ENCODE assay signal across 8 mouse cellular contexts in genomic region chr13:62558189-62559110, GRCm38 (mm10). TPM values are rescaled to one million over a fixed set of nuclear protein-coding genes. Genes with fewer than 3 reads are reported as not detected.
A peak's percentile ranks its signal among the peaks of the same experiment; 100 is the strongest.
DNase-seq lines count a peak whose midpoint lies in the region; ATAC-seq lines count a peak whose summit lies in the region.
"Not testable (repeated sequence)": the region's sequence is repeated elsewhere in the genome, so short reads cannot be mapped to it uniquely, and the experiment has no call there.

Gene Zfp935 (minus strand): TSS chr13:62558511.

- H3K9me3 ChIP-seq in intestine, embryonic 15.5 days, result not testable (repeated sequence)

- peak; percentile 77 for ATAC-seq in intestine, embryonic 15.5 days
- peak; percentile 87 for ATAC-seq in megakaryocyte-erythroid progenitor cell, adult 5-6 weeks (replicated peaks; ENCODE audit: low FRiP score, low TSS enrichment, poor library complexity, severe bottlenecking)

- H3K4me1 ChIP-seq in intestine, embryonic 15.5 days (replicated peaks), result not testable (repeated sequence)

- peak within 1 kb of the TSS; percentile 49 for H3K4me3 ChIP-seq in intestine, embryonic 15.5 days (replicated peaks)

- WGBS in intestine, embryonic 15.5 days, result 5% methylated on average over 27 of the region's 27 CpGs

- not testable (repeated sequence) for H3K36me3 ChIP-seq in intestine, embryonic 15.5 days

- H3K27me3 ChIP-seq in intestine, embryonic 15.5 days (replicated peaks), result not testable (repeated sequence)

- peak; percentile 52 to 61 for DNase-seq in adrenal gland, adult 18-20 months (ENCODE audit: low spot score in 2 of 2)
- DNase-seq in embryo, embryonic 11.5 days (ENCODE audit: low read depth, low spot score), result peak; percentile 0
- DNase-seq in gastrocnemius, postnatal 36 days, result peak; percentile 37 to 57
- DNase-seq in left cerebral cortex, postnatal 14 days (ENCODE audit: low spot score in 2 of 2), result peak; percentile 63 to 64
- peak; percentile 44 to 53 for DNase-seq in right cerebral cortex, postnatal 36 days (ENCODE audit: low spot score in 2 of 2)
- peak; percentile 26 for DNase-seq in yolk sac, embryonic 10.5 days (ENCODE audit: low spot score)

- peak within 1 kb of the TSS; percentile 49 for H3K4me2 ChIP-seq in intestine, embryonic 15.5 days (replicated peaks)

- not testable (repeated sequence) for H3K27ac ChIP-seq in intestine, embryonic 15.5 days

- peak within 1 kb of the TSS; percentile 50 for H3K9ac ChIP-seq in intestine, embryonic 15.5 days

- intact Hi-C loops in gastrocnemius, postnatal 36 days (cut with DNase I); left cerebral cortex, postnatal 14 days (cut with DNase I): not testable (repeated sequence)

RNA-seq across cellular contexts. Expression of gene Zfp935, which starts in this region (rescaled TPM):
- not detected for total RNA-seq in adrenal gland, adult 18-20 months (2021)
- total RNA-seq in gastrocnemius, postnatal 36 days (2021), result not detected
- not detected in 2 replicates for polyA plus RNA-seq in intestine, embryonic 15.5 days (2015; fragmentation: Nextera tagmentation; extraction: Ambion mirVana)
- total RNA-seq in left cerebral cortex, postnatal 14 days (2021), result under 1 TPM in 1 of 2 experiments, not detected in 1; 0.77 TPM
- total RNA-seq in megakaryocyte-erythroid progenitor cell, adult 5-6 weeks (2014; fragmentation: Nextera tagmentation), result not detected in 2 replicates
- not detected in 2 replicates for total RNA-seq in megakaryocyte-erythroid progenitor cell, adult 5-6 weeks (2017)

Comparison
In these comparisons a context has a peak if more than half of its experiments do, and no peak if none do; other contexts are left out.
1. Peak in DNase-seq in adrenal gland, adult 18-20 months; RNA of the gene not detected or under 1 TPM.
2. Peak in DNase-seq in gastrocnemius, postnatal 36 days; RNA of the gene not detected or under 1 TPM.
3. Peak in ATAC-seq, H3K4me3 ChIP-seq, H3K9ac ChIP-seq and H3K4me2 ChIP-seq in intestine, embryonic 15.5 days; RNA of the gene not detected or under 1 TPM.
4. Peak in DNase-seq in left cerebral cortex, postnatal 14 days; RNA of the gene not detected or under 1 TPM.
5. Peak in ATAC-seq in megakaryocyte-erythroid progenitor cell, adult 5-6 weeks; RNA of the gene not detected or under 1 TPM.
6. DNase-seq: peak in every context shown above with its lines; median percentile 64 in left cerebral cortex, postnatal 14 days; 56 in adrenal gland, adult 18-20 months; 48 in right cerebral cortex, postnatal 36 days; 47 in gastrocnemius, postnatal 36 days; 26 in yolk sac, embryonic 10.5 days; 0 in embryo, embryonic 11.5 days.